Mouse (Mus musculus) cortical plate, adult 2 months (tissue): ENCODE results near the gene BC037034.

Experiments used
- CTCF ChIP-seq: fragments of 200-500 bp; IDR thresholded peaks from 2 replicates; pipeline ENCODE4 v1.5.1; 2011; ENCODE audit warnings: mild to moderate bottlenecking, control low read depth, low read length; ENCODE audit not compliant: insufficient read depth; ENCODE audit errors: extremely low read depth
- POLR2A ChIP-seq: fragments of 200-500 bp; IDR thresholded peaks from 2 replicates; pipeline ENCODE4 v1.6.1; 2011; ENCODE audit warnings: mild to moderate bottlenecking, low read length, control low read depth; ENCODE audit not compliant: insufficient read depth; ENCODE audit errors: extremely low read depth

- no peak for TF ChIP-seq POLR2A
- no peak for TF ChIP-seq CTCF
Measured at GRCm38 (mm10) chr5:138264207-138264578, 360 bp upstream of the BC037034 start.
